In genomic region chr6:40432346-40433275, GRCm38 (mm10) we compare ENCODE assay signal across 13 mouse cellular contexts. TPM values are rescaled to one million over a fixed set of nuclear protein-coding genes. Genes with fewer than 3 reads are reported as not detected.
A peak's percentile ranks its signal among the peaks of the same experiment; 100 is the strongest.
DNase-seq lines count a peak whose midpoint lies in the region; ATAC-seq and TF ChIP-seq lines count a peak whose summit lies in the region.
"Had no signal": no experiment of that assay in that cellular context is flagged by ENCODE, and none has a peak within 500 bp of the region (broad histone marks: within the 10 kb centered on the region; RNA-seq: fewer than 3 reads in every experiment).

No protein-coding gene starts in this region.

- no peaks in the 10 kb centered on the region for H3K9me3 ChIP-seq in neural tube, embryonic 15.5 days (replicated peaks)
- no peaks in the 10 kb centered on the region for H3K9me3 ChIP-seq in forebrain, embryonic 15.5 days
- H3K9me3 ChIP-seq: stomach, embryonic 15.5 days had no signal

- no peak for TF ChIP-seq POLR2A in small intestine, adult 2 months (IDR thresholded peaks at IDR 0.05; ENCODE audit: low read depth, low read length)

- no peak for DNase-seq in neural tube, embryonic 10.5 days (ENCODE audit: extremely low spot score, low spot score)
- DNase-seq in layer of hippocampus, postnatal 36 days, result peak; percentile 83
- no peak for DNase-seq in retina, postnatal 1 day
- DNase-seq in gastrocnemius, postnatal 14 days, result no peak
- no peak for DNase-seq in embryo, embryonic 10.5 days (ENCODE audit: low spot score)
- DNase-seq: kidney, adult 2 months had no signal

- H3K4me2 ChIP-seq in neural tube, embryonic 15.5 days, result no peak overlapping the region
- H3K4me2 ChIP-seq in forebrain, embryonic 15.5 days (replicated peaks), result peak overlapping the region; percentile 78
- H3K4me2 ChIP-seq: stomach, embryonic 15.5 days had no signal

- WGBS in neural tube, embryonic 15.5 days, result 84% methylated on average over 17 of the region's 17 CpGs
- WGBS in forebrain, embryonic 15.5 days, result 62% methylated on average over 17 of the region's 17 CpGs
- WGBS in small intestine, adult 2 months, result 82% methylated on average over 17 of the region's 17 CpGs

- no peak for ATAC-seq in neural tube, embryonic 15.5 days (ENCODE audit: low FRiP score)
- peak; percentile 49 for ATAC-seq in forebrain, embryonic 15.5 days (replicated peaks)

- H3K4me1 ChIP-seq in neural tube, embryonic 15.5 days, result peaks cover 45% of the 10 kb centered on the region
- H3K4me1 ChIP-seq in forebrain, embryonic 15.5 days, result peaks cover 81% of the 10 kb centered on the region
- peaks cover 18% of the 10 kb centered on the region; the same call in 1 of the 2 replicates for H3K4me1 ChIP-seq in small intestine, adult 2 months (ENCODE audit: control insufficient read depth, insufficient read depth, insufficient read length, low read length)

- no peaks in the 10 kb centered on the region for H3K27me3 ChIP-seq in neural tube, embryonic 15.5 days (replicated peaks)
- H3K27me3 ChIP-seq in forebrain, embryonic 15.5 days, result no peaks in the 10 kb centered on the region
- H3K27me3 ChIP-seq in small intestine, adult 2 months (ENCODE audit: control insufficient read depth, insufficient read depth, low read length), result no peaks in the 10 kb centered on the region
- H3K27me3 ChIP-seq: stomach, embryonic 15.5 days had no signal

- TF ChIP-seq CTCF in small intestine, adult 2 months (IDR thresholded peaks at IDR 0.05; ENCODE audit: extremely low read depth, insufficient read length, insufficient replicate concordance, low read depth, low read length), result no peak

- intact Hi-C loops in gastrocnemius, postnatal 14 days (cut with DNase I; ENCODE audit: low total_unique reads), result no loop called here

- no peak overlapping the region for H3K4me3 ChIP-seq in neural tube, embryonic 15.5 days (replicated peaks)
- peak overlapping the region; percentile 20 for H3K4me3 ChIP-seq in forebrain, embryonic 15.5 days
- no peak overlapping the region for H3K4me3 ChIP-seq in small intestine, adult 2 months (ENCODE audit: low read depth, low read length)
- H3K4me3 ChIP-seq: myocyte; stomach, embryonic 15.5 days had no signal

- no peaks in the 10 kb centered on the region for H3K36me3 ChIP-seq in neural tube, embryonic 15.5 days
- H3K36me3 ChIP-seq in forebrain, embryonic 15.5 days, result no peaks in the 10 kb centered on the region
- H3K36me3 ChIP-seq in small intestine, adult 2 months (ENCODE audit: control insufficient read depth, insufficient read depth, low read length), result no peaks in the 10 kb centered on the region
- H3K36me3 ChIP-seq: stomach, embryonic 15.5 days had no signal

- H3K27ac ChIP-seq in neural tube, embryonic 15.5 days (replicated peaks), result 0 out of 2 replicates have a peak overlapping the region, but pooled peaks have one; percentile 20
- peak overlapping the region; percentile 91 for H3K27ac ChIP-seq in forebrain, embryonic 15.5 days (replicated peaks)
- peak overlapping the region; percentile 18; the same call in 1 of the 2 replicates for H3K27ac ChIP-seq in small intestine, adult 2 months (ENCODE audit: insufficient read depth, low read depth, low read length)
- H3K27ac ChIP-seq: liver, embryonic 14.5 days had no signal

- H3K9ac ChIP-seq in neural tube, embryonic 15.5 days (replicated peaks), result no peak overlapping the region
- no peak overlapping the region for H3K9ac ChIP-seq in forebrain, embryonic 15.5 days (replicated peaks)
- H3K9ac ChIP-seq: liver, embryonic 14.5 days; stomach, embryonic 15.5 days had no signal

RNA-seq across cellular contexts. Expression of gene E330009J07Rik, which starts 3.3 kb away (rescaled TPM):
- polyA plus RNA-seq in neural tube, embryonic 15.5 days (2015; fragmentation: Nextera tagmentation; extraction: Ambion mirVana), result 12.7 and 14.8 TPM in 2 replicates
- 52.5 and 53.8 TPM in 2 replicates for polyA plus RNA-seq in forebrain, embryonic 15.5 days (2015; fragmentation: Nextera tagmentation; extraction: Ambion mirVana)
- total RNA-seq in layer of hippocampus, postnatal 36 days (2021), result 10 to 100 TPM; 46.2 to 48.4 TPM
- 2.9 TPM in 2 replicates for polyA plus RNA-seq in small intestine, adult 2 months (2012; rRNA removed)
- total RNA-seq in gastrocnemius, postnatal 14 days (2021), result 1 to 10 TPM; 1.8 to 2.0 TPM

RNA-seq across cellular contexts. Expression of gene Wee2, which starts 6.3 kb away (rescaled TPM):
- 0.08 and 0.15 TPM in 2 replicates for polyA plus RNA-seq in neural tube, embryonic 15.5 days (2015; fragmentation: Nextera tagmentation; extraction: Ambion mirVana)
- 0.09 and 0.17 TPM in 2 replicates for polyA plus RNA-seq in forebrain, embryonic 15.5 days (2015; fragmentation: Nextera tagmentation; extraction: Ambion mirVana)
- under 1 TPM in 1 of 2 experiments, not detected in 1; 0.33 TPM for total RNA-seq in layer of hippocampus, postnatal 36 days (2021)
- polyA plus RNA-seq in small intestine, adult 2 months (2012; rRNA removed), result not detected in 2 replicates
- not detected for total RNA-seq in gastrocnemius, postnatal 14 days (2021)
- total RNA-seq: MEL had no signal
- polyA plus RNA-seq: kidney, adult 2 months; liver, embryonic 14.5 days; myocyte had no signal

RNA-seq across cellular contexts. Expression of gene Ssbp1, which starts 38.5 kb away (rescaled TPM):
- polyA plus RNA-seq in neural tube, embryonic 15.5 days (2015; fragmentation: Nextera tagmentation; extraction: Ambion mirVana), result 96.3 and 118 TPM in 2 replicates
- 131 and 139 TPM in 2 replicates for polyA plus RNA-seq in forebrain, embryonic 15.5 days (2015; fragmentation: Nextera tagmentation; extraction: Ambion mirVana)
- 10 to 100 TPM; 33.9 to 36.0 TPM for total RNA-seq in layer of hippocampus, postnatal 36 days (2021)
- polyA plus RNA-seq in small intestine, adult 2 months (2012; rRNA removed), result 2.2 and 3.3 TPM in 2 replicates
- total RNA-seq in gastrocnemius, postnatal 14 days (2021), result 10 to 100 TPM; 26.4 to 28.9 TPM

RNA-seq across cellular contexts. Expression of gene Tas2r137, which starts 58.4 kb away (rescaled TPM):
- not detected in 2 replicates for polyA plus RNA-seq in neural tube, embryonic 15.5 days (2015; fragmentation: Nextera tagmentation; extraction: Ambion mirVana)
- not detected in 2 replicates for polyA plus RNA-seq in forebrain, embryonic 15.5 days (2015; fragmentation: Nextera tagmentation; extraction: Ambion mirVana)
- under 1 TPM in 1 of 2 experiments, not detected in 1; 0.32 TPM for total RNA-seq in layer of hippocampus, postnatal 36 days (2021)
- not detected in 2 replicates for polyA plus RNA-seq in small intestine, adult 2 months (2012; rRNA removed)
- total RNA-seq in gastrocnemius, postnatal 14 days (2021), result not detected
- total RNA-seq: MEL had no signal
- polyA plus RNA-seq: kidney, adult 2 months; liver, embryonic 14.5 days; myocyte; stomach, embryonic 15.5 days had no signal

Comparison
In these comparisons a context has a peak if more than half of its experiments do, and no peak if none do; other contexts are left out.
1. H3K27ac ChIP-seq: peak in every context shown above with its lines; median percentile 91 in forebrain, embryonic 15.5 days; 20 in neural tube, embryonic 15.5 days; 18 in small intestine, adult 2 months.
2. DNase-seq: peak in layer of hippocampus, postnatal 36 days (2 of 2); none in neural tube, embryonic 10.5 days (single experiment), retina, postnatal 1 day (single experiment), gastrocnemius, postnatal 14 days (single experiment) and embryo, embryonic 10.5 days (single experiment).
3. RNA of gene Ssbp1, which starts 38.5 kb away (polyA plus RNA-seq): 131 to 139 TPM in forebrain, embryonic 15.5 days and 96.3 to 118 TPM in neural tube, embryonic 15.5 days; 2.2 to 3.3 TPM in small intestine, adult 2 months; every median in the first group is over 10 times any median in the second.